Mouse (Mus musculus): Measurements from ENCODE around the gene Ceacam20.
"Not testable (repeated sequence)": the region's sequence is repeated elsewhere in the genome, so short reads cannot be mapped to it uniquely, and the experiment has no call there.

Gene Ceacam20

GRCm38 (mm10) chr7:19949996-19950395 is 15.2 kb upstream of the Ceacam20 start:
- DNase-seq = no peak

GRCm38 (mm10) chr7:19950589-19950988 is 14.6 kb upstream of the Ceacam20 start, which contains the start of gene Igsf23:
TSS of gene Igsf23 (minus strand) at chr7:19950756.
- DNase-seq = no peak

- no peak for DNase-seq
Observed at GRCm38 (mm10) chr7:19952320-19952986, 12.8 kb upstream of the Ceacam20 start.

GRCm38 (mm10) chr7:19953054-19953453 is 12.2 kb upstream of the Ceacam20 start:
- no peak for DNase-seq

DNA sequence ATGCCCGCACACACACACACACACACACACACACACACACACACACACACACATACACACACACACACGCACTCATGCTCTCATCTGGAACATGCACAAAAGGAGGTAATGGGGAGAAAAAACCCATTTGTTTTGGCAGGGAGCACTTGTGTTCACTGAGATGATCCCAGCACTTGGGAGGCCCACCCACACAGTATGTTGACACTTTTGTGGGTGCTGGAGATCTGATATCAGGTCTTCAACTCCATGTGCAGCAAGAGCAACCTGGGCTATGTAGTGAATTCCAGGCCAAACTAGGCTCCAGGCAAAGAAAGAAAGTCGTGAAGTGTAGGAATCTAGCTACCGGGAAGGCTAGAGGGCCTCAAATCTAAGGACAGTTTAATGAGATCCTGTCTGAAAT is 9.4 kb upstream of the Ceacam20 start:
- no peak for DNase-seq

DNA sequence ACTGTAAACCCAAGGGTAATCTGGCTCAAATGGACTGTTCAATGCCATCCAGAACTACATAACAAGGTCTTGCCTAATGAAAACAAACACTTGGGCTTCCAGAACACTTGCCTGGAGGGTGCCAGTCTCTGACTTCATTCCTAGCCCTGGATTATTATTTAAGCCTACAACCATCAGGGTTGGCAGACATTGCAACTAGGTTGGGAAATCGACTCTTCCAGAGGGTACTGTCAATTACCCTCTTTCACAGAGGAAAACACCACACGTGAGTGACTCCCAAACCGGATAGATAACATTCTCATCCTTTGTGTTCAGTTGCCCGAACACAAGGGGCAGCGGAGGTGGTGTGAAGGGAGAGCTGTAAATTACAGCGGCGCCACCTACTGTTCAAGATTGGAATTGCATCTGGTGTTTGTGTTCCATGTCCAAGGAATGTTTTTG is 8.9 kb upstream of the Ceacam20 start:
- DNase-seq = peak; percentile 87 to 88

DNA sequence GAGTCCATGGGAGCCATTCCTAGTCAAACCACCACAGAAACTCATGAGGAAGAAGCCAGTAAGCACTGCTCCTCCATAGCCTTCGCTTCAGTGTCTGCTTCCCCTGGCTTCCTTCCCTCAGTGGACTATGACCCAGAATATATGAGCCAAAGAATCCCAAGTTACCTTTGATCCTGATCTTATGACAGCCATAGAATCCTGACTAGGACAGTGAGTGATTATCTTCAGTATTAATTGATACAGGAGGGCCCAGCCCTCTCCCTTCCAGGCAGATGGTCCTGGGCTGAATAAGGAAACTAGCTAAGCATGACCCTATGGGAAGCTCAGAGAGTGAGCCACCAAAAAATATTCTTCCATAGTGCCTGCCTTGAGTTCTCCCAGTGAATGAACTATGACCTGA is 2.8 kb upstream of the Ceacam20 start:
- no peak for DNase-seq

- DNase-seq = no peak
Observed at GRCm38 (mm10) chr7:19969106-19969505, 3.9 kb downstream of the Ceacam20 start.

DNA sequence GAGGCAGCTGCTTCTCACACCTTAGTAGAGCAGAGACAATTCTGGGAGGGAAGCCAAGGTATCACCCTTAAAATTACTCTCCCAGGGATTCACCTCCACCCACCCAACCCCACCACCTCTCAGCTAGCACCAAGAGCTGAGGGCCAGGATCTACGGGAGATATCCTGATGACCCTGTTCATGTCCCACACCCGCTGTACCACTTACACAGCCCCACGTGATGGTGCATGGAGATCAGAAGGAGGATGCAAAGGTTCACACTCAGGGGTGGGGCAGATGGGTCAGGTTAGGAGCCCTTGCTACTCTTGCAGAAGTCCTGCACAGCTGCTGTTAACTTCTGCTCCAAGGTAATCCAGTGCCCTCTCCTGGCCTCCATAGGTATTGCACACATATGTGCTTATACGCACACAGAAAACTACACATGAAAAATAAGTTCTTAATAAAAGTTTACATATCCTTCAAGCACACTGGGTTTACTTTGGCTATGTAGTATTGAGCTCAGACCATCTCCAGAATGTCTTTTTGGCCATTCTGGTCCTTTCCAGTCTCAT is 4.4 kb downstream of the Ceacam20 start:
- DNase-seq = no peak

DNA sequence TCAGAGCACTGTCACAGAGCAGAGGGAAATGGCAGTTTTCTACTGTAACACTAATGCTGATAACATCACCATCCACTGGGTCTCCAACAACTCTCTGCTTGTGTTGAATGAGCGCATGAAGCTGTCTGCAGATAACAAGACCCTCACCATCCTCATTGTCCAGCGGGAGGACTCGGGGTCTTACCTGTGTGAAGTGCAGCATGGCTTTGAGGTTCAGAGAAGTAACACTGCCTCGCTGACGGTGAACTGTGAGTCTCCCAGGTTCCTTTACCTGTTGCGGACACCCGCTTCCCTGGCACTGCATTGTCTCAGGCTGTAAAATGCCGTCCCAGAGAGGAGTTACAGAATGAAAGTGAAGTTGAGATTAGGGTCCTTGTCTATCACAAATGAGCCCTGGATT is 5.0 kb downstream of the Ceacam20 start:
- DNase-seq = no peak

- no peak for DNase-seq
Observed at GRCm38 (mm10) chr7:19971516-19971915, 6.3 kb downstream of the Ceacam20 start.

- not testable (repeated sequence) for DNase-seq
Observed at GRCm38 (mm10) chr7:19991165-19991564, 26.0 kb downstream of the Ceacam20 start, which contains the start of gene Nlrp9b. TSS of gene Nlrp9b (plus strand) at chr7:19991465.

- DNase-seq = not testable (repeated sequence)
Observed at GRCm38 (mm10) chr7:19996721-19997120, 31.5 kb downstream of the Ceacam20 start.

DNA sequence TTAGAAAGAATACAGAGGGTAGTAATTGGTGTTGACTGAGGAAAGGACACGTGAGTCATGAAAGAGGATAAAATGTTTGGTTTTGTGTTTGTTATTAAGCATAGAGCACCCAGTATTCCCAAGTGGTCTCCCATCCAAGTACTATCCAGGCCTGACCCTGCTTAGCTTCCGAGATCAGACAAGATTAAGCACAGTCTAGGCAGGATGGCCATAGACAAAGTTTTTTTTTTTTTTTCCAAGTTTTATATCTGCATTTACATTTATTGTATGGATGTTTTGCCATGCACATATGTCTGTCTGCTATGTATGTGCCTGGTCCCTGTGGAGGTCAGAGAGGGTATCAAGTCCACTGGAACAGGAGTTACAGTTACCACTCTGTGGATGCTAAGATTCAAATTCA is 44.8 kb downstream of the Ceacam20 start:
- DNase-seq = no peak

All from B cell, adult 2 months (primary cell).